Mouse (Mus musculus) midbrain, embryonic 13.5 days (tissue): ENCODE measurements around the gene Wwtr1. TPM values are rescaled to one million over a fixed set of nuclear protein-coding genes. Genes with fewer than 3 reads are reported as not detected.

Source experiments
- ATAC-seq: fragments of 200-750 bp; cut with Nextera tagmentation; 2 replicates; pipeline ENCODE4 v1.8.0; 2017; ENCODE audit warnings: mild to moderate bottlenecking, moderate TSS enrichment, moderate library complexity
- H3K27ac ChIP-seq: fragments of 300-500 bp; sonication (generic); 2 replicates; pipeline ENCODE4 v1.5.1; 2015; ENCODE audit warnings: inconsistent platforms, mild to moderate bottlenecking, moderate library complexity
- H3K27me3 ChIP-seq: fragments of 300-500 bp; sonication (generic); 2 replicates; pipeline ENCODE4 v1.6.1; 2015; ENCODE audit warnings: mild to moderate bottlenecking, inconsistent platforms
- H3K36me3 ChIP-seq: fragments of 300-500 bp; sonication (generic); 2 replicates; pipeline ENCODE4 v1.6.1; 2015; ENCODE audit warnings: mild to moderate bottlenecking, inconsistent platforms
- H3K4me1 ChIP-seq: fragments of 300-500 bp; sonication (generic); replicated peaks from 2 replicates; pipeline ENCODE4 v1.6.1; 2015; ENCODE audit warnings: inconsistent platforms
- H3K4me2 ChIP-seq: fragments of 300-500 bp; sonication (generic); replicated peaks from 2 replicates; pipeline ENCODE4 v1.6.1; 2015; ENCODE audit warnings: moderate library complexity, mild to moderate bottlenecking, inconsistent platforms
- H3K4me3 ChIP-seq: fragments of 300-500 bp; sonication (generic); replicated peaks from 2 replicates; pipeline ENCODE4 v1.5.1; 2015; ENCODE audit warnings: mild to moderate bottlenecking, inconsistent platforms
- H3K9ac ChIP-seq: fragments of 300-500 bp; sonication (generic); replicated peaks from 2 replicates; pipeline ENCODE4 v1.6.1; 2015; ENCODE audit warnings: mild to moderate bottlenecking, inconsistent platforms
- H3K9me3 ChIP-seq: fragments of 300-500 bp; sonication (generic); 2 replicates; pipeline ENCODE4 v1.6.1; 2016; ENCODE audit warnings: mild to moderate bottlenecking, inconsistent platforms
- WGBS: fragments of 180-500 bp; shearing (Covaris S2); methylation state at CpG from one replicate; pipeline ENCODE4 v1.1.7; 2015; 5-methylcytosine and 5-hydroxymethylcytosine counted together
- microRNA-seq: library from miRNA; unstranded; fragments of <30 nt; microRNA quantifications from one replicate; pipeline ENCODE4, GENCODE M21; 2016
- polyA plus RNA-seq: library from polyadenylated mRNA; unstranded; fragments of >200 nt; fragmentation: Nextera tagmentation; extraction: Ambion mirVana; gene quantifications from 2 replicates; pipeline ENCODE4 v1.2.1, GENCODE M21; 2015

Wwtr1 gene
- polyA plus RNA-seq, 1 experiment from 2014 or later = 8.1 TPM

- WGBS = 59% methylated on average over 5 of the region's 5 CpGs
- Histone ChIP-seq H3K9me3 (no peaks in the 10 kb centered on the region), H3K27me3 (no peaks in the 10 kb centered on the region), H3K4me2 (no peak overlapping the region), H3K4me3 (no peak overlapping the region), H3K36me3 (no peaks in the 10 kb centered on the region), H3K9ac (no peak overlapping the region), H3K4me1 (0 out of 2 replicates have a peak, but pooled peaks cover 2% of the 10 kb centered on the region), H3K27ac (no peak overlapping the region)
- ATAC-seq = no peak
These were observed 146.8 kb downstream of the Wwtr1 start for GRCm38 (mm10) chr3:57428682-57429464.

- Histone ChIP-seq H3K4me1 (0 out of 2 replicates have a peak, but pooled peaks cover 2% of the 10 kb centered on the region), H3K27me3 (no peaks in the 10 kb centered on the region), H3K27ac (no peak overlapping the region), H3K9me3 (no peaks in the 10 kb centered on the region), H3K9ac (no peak overlapping the region), H3K4me2 (no peak overlapping the region), H3K4me3 (no peak overlapping the region), H3K36me3 (no peaks in the 10 kb centered on the region)
- 91% methylated on average over 11 of the region's 11 CpGs for WGBS
- ATAC-seq = no peak
These were observed 149.4 kb downstream of the Wwtr1 start for GRCm38 (mm10) chr3:57426351-57426750.

DNA sequence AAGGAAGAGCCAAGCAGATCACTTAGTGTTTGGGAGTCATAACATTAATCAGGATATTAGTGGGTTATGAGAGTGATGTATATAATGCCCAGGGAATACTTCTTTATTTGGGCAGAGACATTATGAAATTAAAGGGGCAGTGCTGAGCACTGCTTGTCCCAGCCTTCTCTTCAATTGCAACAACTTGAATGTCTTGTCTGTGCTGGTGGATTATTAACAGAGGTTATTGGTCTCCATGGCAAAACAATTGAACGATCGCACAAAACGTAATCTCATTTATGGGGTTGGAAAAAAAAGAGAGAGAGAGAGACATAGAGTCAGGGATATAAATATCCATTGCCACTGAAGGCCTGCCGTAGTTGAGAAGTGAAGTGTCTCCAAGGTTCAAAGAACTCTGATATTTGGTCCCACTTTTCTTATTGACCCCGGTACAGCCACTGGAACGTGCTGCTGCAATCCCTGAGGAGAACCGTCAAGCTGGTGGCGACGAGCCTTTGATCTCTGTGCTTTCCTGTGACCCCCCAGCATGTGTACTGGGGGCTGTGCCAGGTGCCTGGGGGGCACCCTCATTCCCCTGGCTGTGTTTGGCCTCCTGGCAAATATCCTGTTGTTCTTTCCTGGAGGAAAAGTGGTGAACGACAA is 150.5 kb downstream of the Wwtr1 start, which contains the start of gene Tm4sf4:
Gene Tm4sf4 (plus strand): TSS at position 226 of the 642 bp plus-strand sequence.
- Histone ChIP-seq H3K4me1 (0 out of 2 replicates have a peak, but pooled peaks cover 2% of the 10 kb centered on the region), H3K9ac (no peak within 1 kb of the TSS), H3K4me2 (no peak within 1 kb of the TSS), H3K9me3 (no peaks in the 10 kb centered on the region), H3K36me3 (no peaks in the 10 kb centered on the region), H3K27me3 (no peaks in the 10 kb centered on the region), H3K27ac (no peak within 1 kb of the TSS), H3K4me3 (no peak within 1 kb of the TSS)
- no peak for ATAC-seq
- 67% methylated on average over 10 of the region's 10 CpGs for WGBS

GRCm38 (mm10) chr3:57420660-57421059 is 155.1 kb downstream of the Wwtr1 start:
- no peaks in the 10 kb centered on the region for H3K36me3 ChIP-seq
- H3K9ac ChIP-seq = no peak overlapping the region
- no peaks in the 10 kb centered on the region for H3K27me3 ChIP-seq
- 0 out of 2 replicates have a peak, but pooled peaks cover 2% of the 10 kb centered on the region for H3K4me1 ChIP-seq
- H3K27ac ChIP-seq = no peak overlapping the region
- no peak overlapping the region for H3K4me2 ChIP-seq
- ATAC-seq = no peak
- H3K9me3 ChIP-seq = no peaks in the 10 kb centered on the region
- H3K4me3 ChIP-seq = no peak overlapping the region
- WGBS = 85% methylated on average over 1 of the region's 1 CpGs

DNA sequence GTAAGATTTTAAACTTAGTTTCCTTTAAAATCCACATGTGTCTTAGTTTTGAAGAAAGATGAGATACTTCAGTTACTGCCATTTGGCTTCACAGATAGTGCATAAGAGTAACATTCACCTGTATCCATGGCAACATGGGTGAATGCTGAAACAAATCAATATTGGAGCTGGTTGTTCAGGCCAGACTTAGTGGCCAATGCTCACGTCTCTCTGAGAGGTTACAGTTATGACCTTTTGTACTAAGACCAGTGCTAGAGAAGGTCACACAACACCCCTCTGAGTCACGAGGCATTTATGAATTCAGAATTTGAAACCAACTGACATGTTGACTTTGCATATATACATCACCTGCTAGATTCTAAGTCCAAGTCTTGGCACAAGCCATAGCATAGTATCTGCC is 155.5 kb downstream of the Wwtr1 start:
- no peaks in the 10 kb centered on the region for H3K4me1 ChIP-seq
- no peak overlapping the region for H3K4me3 ChIP-seq
- H3K27ac ChIP-seq = no peak overlapping the region
- ATAC-seq = no peak
- 58% methylated on average over 2 of the region's 2 CpGs for WGBS
- H3K27me3 ChIP-seq = no peaks in the 10 kb centered on the region
- no peaks in the 10 kb centered on the region for H3K9me3 ChIP-seq
- H3K36me3 ChIP-seq = no peaks in the 10 kb centered on the region
- no peak overlapping the region for H3K9ac ChIP-seq
- H3K4me2 ChIP-seq = no peak overlapping the region

DNA sequence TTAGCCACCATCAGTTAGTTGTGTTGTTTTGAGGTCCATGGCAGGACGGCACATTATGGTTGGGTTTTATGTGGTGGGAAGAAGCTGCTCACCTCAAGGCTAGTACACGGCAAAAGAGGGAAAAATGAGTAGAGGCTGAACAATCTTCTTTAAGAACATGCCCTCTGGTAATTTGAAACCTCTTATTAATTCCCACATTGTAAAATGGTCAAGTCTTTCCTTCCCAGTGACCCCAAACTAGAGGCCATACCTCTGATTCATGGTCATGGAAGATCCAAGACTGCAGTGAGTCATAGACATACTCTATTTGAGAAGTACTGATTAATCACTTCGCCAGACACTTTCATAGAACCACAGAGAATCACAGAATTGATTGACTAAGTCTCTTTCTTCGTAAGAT is 164.2 kb downstream of the Wwtr1 start:
- Histone ChIP-seq H3K4me2 (no peak overlapping the region), H3K9me3 (no peaks in the 10 kb centered on the region), H3K36me3 (no peaks in the 10 kb centered on the region), H3K27me3 (no peaks in the 10 kb centered on the region), H3K4me1 (no peaks in the 10 kb centered on the region), H3K27ac (no peak overlapping the region), H3K9ac (no peak overlapping the region), H3K4me3 (no peak overlapping the region)
- 91% methylated on average over 4 of the region's 4 CpGs for WGBS
- ATAC-seq = no peak

Small RNAs within 50 kb of the gene (microRNA-seq; reads per million reads assigned to microRNA genes)
- not detected for gene Mir6377

Other genes starting within 250 kb of the Wwtr1 start
- not detected in 2 replicates for gene Tm4sf4, start 150.6 kb downstream of the Wwtr1 start, polyA plus RNA-seq
- 73.9 and 77.7 TPM in 2 replicates for gene Commd2, start 75.8 kb upstream of the Wwtr1 start, polyA plus RNA-seq
- 0.22 and 0.23 TPM in 2 replicates for gene Ankub1, start 116.9 kb upstream of the Wwtr1 start, polyA plus RNA-seq
- gene Rnf13, start 160.2 kb upstream of the Wwtr1 start, polyA plus RNA-seq = 60.2 and 63.8 TPM in 2 replicates